Mouse (Mus musculus): ENCODE data around the gene Crabp1.

Crabp1 gene

DNA sequence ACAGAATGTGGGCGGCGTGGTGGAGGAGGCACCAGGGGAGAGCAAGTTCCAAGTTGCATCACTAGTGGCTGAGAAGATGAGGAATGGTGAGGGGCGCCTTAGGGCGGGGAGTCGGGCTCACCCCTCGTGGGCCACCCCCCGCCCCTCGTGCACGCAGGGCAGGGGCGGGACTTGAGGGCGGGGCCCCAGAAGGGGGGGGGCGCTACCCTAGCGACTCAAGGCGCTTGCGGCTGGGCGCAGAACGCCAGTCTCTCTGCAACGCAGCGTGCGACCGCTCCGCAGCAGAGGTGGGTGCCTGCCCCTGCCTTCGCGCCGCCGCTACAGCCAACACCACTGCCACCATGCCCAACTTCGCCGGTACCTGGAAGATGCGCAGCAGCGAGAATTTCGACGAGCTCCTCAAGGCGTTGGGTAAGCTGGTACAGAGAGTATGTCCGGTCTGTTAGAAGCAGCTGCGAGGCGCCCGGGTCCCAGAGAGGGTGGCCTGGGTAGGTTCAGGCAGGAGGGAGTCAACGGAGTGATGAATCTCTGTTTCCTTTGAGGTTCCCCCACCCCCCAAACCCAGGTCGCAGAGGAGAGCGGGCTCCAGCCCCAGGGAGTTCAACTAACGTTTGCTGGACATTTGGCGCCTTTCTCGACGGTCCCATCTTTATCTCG, at the start of gene Crabp1:
Gene Crabp1, plus strand, starts transcription at position 188 of the 657 bp plus-strand sequence.
- no peak for DNase-seq

- no peak for DNase-seq
Measured at GRCm38 (mm10) chr9:54715776-54716175, 48.8 kb upstream of the Crabp1 start.

- DNase-seq: no peak
Measured at GRCm38 (mm10) chr9:54717527-54717926, 47.0 kb upstream of the Crabp1 start.

DNA sequence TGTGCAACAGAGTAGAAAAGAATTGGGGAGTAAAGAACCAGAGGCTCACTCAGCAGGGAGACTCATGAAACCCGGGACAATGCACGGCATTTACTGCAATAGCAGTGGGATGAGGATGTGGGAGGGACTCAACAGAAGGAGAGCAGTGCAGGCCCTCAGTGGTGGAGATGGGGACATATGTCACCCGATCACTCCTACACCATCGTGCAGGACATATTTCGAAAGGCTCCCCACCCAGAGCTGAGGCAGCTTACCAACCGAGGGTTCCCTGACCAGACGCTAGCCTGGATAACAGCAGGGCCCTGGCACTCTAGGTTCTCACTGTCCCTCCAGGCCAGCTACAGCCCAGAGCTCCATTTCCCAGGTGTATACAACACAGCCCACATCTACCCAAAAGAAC, 42.4 kb upstream of the Crabp1 start:
- no peak for DNase-seq

DNA sequence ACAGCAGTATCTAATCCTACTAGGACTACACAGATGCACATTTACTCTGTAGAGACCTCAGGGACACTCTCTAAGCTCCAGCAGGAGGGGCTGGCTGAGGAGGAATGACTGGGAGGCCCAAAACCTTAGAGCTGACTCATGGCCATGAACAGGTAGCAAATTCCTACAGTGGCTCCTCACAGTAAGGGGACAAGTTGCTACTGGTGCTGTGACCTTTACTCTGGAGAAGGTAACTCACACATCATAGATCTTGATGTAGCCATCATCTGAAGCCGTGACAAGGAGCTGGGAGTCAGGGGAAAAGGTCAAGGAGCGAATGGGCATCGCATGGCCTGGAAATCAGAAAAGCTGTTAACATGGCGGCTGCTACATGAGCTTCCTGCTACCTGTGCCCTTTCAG, 42.0 kb upstream of the Crabp1 start:
- DNase-seq: no peak

DNA sequence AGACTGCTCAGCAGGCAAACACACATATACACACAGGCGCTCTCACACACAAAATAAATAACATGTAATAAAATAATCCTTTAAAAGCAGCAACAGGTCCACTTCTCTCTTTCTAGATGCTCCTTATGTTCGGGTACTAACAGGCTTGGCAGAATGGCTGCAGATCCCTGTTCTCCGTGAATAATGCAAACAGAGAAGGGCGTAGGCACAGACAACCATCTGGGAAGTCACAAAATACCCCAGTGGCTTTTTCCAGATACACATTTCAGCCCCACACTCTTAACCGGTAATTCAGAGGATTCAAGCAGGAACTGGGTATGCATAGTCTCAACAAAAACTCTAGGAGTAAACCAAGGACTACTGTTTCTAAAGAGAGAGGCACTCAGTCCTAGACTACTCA, 38.2 kb upstream of the Crabp1 start:
- DNase-seq: no peak

DNA sequence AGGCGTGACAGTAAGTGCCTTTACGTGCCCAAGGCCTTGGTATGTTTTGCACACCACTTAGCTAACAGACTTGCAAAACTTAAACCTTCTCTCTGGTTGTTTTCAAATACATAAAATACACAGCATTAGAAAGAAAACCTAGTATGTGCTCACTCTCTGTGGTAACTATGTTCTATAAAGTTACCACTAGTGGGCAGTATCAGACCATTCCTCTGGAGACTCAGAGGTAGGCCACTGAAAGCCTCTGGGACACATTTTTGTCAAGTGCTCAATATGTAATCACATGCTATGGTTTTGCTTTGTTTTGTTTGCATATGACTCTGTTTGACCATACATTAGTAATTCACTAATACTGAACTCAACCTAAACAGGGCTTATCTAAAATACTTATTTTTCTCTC, 32.4 kb upstream of the Crabp1 start:
- DNase-seq: peak; percentile 15 to 30

DNA sequence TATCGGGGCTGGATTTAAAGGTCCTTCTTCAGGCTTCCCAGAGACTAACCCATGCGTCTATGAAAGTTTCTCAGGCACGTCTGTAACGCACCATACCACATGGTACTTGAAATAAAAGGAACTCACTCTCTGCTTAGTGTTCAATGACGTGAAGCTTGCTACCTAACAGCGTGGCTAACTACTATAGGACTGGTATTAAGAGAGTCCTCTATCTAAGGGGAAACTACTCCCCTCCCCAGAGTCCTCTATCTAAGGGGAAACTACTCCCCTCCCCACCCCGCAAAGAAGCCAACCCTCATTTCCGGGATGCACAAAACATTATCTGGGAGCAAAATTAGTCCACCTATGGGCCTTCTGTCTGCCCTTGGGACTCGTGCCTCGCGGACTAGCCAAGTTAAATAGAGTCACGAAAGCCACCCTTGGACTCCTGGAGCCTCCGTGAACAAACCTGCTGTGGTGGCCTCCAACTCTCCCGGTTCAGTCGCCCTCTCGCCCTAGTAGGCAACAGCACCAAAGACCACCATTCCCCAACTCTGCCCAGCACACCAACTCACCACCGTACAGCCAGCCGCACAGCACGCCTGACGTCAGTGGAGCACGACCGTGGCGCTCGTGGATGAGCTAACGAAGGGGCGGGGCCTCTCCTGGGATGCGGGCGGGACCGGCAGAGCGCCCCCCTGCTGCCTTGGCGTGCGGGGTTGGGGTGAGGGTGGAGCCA, 30.5 kb upstream of the Crabp1 start, which contains the start of gene Wdr61:
Gene Wdr61, minus strand, starts transcription at position 599 of the 718 bp plus-strand sequence.
- DNase-seq: peak; percentile 99

- no peak for DNase-seq
Measured at GRCm38 (mm10) chr9:54734639-54735252, 29.8 kb upstream of the Crabp1 start.

DNA sequence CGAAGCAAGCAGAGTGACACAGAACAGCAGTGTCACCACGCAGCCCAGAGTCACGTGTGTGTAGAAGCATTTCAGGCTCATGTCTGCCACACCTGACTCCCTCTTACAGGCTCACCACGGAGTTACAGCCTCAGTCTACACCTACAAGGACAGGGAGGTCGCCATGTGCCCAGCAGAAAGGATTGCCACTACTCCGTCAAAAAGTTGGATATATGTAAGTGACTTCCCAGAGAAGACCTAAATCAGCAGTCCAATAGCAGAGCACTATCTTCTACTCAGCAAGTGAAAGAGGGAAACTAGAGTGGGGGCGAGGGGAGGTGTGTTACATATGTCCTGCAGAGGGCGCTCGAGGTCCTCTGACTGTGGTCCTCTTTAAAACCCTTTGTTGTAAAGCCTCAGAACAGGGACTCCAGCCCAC, 28.3 kb upstream of the Crabp1 start:
- peak; percentile 72 to 75 for DNase-seq

- DNase-seq: no peak
Measured at GRCm38 (mm10) chr9:54738376-54738775, 26.2 kb upstream of the Crabp1 start.

DNA sequence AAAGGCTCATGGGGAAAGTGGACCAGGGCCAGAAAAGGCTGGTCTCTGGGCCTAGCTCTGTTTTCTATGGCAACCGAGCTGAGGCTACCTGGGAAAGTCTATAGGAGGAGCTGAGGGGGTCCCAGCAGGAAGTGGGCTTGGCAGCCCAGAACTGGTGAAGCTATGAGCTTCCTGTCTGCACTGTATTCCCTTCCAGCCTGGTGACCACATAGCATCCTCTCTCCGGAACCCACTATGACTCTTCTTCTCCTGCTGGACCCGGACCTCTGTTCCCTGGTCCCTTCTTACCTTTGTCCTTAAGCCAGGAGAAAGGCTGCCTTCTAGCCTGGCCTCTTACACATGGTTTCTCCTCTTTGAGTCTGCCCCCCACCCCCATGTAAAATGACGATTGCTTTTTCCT, 20.7 kb upstream of the Crabp1 start:
- DNase-seq: no peak

GRCm38 (mm10) chr9:54745740-54746370, 18.7 kb upstream of the Crabp1 start:
- DNase-seq: no peak

DNA sequence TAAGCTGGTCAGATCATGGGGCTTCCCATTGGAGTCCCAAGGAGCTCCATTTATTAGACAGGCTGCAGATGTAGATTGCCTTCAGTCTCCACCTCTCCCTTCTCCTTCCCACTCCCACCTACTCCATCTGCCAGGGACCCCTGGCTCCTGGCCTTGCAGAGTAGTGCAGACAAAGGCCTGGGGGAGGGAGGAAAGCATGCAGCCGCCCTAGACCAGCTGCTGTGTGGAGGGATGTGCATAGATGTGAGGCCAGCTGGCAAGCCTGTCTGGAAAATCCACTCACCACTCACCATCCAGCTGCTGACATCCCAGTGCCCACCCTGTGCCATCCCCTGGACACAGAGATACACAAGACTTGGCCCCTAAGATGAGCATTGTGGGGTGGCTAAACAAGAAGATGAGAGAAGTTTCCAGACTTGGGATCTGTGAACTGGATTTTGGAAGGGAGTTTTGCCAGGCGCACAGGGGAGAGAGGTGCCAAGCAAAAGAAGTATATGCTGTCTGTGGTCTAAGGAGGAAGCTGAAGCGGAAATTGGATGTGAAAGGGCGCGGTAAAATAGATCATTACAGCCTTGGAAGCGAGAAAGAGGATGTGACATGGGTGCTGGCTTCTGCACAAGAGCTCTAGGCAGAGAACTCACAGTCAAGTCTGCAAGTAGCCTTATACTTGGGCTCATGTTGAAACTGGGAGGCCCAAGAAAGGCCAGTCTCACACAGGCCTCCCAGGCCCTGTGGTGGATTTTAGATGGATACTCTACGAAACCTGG, 14.2 kb upstream of the Crabp1 start:
- DNase-seq: no peak

DNA sequence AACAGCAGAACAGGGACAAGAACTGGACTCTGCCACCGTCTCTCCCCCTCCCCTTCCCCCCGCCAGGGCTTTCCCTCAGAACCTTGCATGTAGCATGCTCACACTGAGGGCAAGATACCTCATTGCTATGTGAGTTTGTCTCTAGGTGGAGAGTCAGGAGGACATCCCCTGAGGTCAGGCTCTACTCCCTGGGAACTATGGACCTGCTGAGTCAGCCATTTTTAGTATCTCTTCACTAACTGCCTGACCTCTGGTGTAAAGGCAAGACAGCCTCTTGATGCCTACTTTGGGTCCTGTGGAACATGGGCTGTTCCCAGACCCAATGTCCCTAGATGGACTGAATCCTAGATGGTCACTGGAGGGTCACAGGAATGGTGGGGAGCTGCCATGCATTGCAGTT, 12.9 kb upstream of the Crabp1 start:
- no peak for DNase-seq

DNA sequence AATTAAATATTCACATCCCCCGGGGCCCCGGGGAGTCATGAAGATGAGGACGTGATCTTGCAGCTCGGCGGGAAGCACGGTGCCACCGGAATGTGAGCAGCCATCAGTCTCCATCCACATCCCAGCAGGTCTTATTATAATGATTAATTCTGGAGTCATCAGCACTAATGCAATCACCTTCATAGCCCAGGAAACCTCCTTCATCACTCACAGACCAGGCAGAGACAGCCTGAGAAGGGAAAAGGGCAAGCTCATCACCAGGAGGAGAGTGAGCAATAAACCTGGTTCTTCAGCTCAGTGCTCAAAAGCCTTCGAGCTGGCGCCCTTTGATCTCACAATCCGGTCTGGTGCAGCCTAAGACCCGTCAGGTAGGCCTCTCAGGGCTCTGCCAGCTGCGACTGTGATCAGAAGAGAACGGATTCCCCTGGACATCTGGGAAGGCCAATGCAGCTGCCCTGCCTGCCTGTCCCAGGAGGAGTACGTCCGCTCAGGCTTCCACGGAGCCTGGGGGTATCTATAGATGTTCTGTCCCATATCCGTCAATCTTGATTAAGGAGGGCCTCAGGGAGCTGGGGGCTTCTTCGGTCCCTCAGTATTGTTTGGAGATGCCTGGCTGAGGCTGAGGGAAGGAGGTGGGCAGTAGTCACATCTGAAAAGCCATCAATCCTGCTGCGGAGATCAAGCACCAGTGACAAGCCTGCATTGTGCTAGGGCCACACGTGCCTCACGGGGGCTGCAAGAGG, 12.2 kb upstream of the Crabp1 start:
- DNase-seq: no peak

DNA sequence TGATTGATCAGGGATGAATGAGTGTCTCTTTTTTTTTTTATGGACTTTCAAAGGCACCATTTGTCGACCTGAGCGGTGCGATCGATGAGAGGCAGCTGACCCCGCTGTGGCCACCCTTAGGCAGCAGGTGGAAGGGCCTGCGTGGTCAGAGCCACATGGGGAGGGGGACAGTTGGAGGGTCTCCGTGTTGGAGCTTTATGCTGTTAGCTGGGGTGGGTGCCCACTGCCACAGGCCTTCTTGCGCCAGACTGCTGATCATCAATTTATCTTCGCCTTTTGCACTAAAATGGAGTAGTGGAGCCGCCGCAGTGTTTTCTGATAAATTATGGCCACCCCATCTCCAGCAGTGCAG, 11.6 kb upstream of the Crabp1 start:
- no peak for DNase-seq

DNA sequence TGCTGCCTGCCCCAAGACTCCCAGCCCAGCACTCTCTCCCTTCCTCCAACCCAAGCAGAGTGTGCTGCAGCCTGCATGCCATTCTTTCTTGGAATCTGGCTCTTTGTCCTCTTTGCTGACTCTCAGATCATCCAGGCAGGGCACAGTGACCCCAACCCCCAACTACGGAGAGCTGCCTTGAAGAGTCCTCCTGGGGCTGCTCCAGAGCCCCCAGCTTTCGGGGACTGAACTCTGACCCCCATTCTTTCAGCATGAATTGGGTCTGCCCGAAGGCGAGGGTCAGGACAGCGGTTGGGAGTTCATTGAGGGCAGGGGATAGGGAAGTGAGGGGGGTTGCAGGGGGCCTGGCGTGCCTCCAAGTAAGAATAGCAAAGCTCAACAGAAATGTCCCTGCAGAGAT, 5.0 kb upstream of the Crabp1 start:
- no peak for DNase-seq

DNA sequence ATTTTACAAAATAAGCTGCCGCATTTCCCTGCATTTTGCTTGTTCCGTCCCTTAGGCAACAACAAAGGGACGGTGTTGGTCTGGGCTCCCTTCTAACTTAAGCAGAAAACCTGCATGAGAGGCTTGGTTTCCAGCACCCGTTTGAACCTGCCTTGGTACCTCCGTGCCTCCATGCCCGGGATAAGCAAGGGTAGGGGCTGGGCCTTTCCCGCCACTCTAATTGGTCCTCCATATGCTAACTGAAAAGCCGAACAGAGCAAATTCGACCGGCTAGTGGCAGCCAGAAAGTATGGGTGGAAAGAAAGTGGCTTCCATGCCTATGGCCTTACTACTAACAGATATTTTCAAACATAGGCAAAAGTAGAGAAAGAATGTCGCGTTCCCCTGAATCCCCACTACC, 457 bp upstream of the Crabp1 start:
- DNase-seq: no peak

DNA sequence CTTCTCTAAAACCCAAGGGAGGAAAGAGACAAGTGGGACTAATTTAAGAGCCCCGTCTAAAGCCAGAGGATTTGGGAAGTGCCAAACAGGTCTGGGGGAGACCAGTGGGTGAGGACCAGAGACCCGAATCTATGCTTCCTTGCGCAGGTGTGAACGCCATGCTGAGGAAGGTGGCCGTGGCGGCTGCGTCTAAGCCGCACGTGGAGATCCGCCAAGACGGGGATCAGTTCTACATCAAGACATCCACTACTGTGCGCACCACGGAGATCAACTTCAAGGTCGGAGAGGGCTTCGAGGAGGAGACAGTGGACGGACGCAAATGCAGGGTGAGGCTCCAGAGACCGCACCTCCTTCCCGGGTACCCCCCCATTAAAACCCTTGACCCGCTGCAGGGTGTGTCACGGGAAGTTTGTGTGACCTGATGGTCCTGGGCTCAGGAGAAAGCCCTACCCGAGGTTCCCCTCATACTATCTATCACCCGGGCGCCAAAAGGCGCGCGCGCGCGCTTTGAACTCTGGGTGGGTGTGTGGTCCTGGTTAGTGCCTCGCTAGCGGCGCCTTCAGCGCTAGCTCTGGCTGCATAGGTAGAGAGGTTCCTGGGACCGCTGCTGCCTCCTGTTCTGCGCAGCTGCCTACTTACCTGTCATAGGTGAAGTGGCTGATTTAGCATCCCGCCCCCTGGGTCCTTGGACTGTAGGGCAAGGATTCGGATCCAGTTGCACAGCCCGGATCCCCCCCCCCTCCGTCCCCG, 963 bp downstream of the Crabp1 start:
- no peak for DNase-seq

DNA sequence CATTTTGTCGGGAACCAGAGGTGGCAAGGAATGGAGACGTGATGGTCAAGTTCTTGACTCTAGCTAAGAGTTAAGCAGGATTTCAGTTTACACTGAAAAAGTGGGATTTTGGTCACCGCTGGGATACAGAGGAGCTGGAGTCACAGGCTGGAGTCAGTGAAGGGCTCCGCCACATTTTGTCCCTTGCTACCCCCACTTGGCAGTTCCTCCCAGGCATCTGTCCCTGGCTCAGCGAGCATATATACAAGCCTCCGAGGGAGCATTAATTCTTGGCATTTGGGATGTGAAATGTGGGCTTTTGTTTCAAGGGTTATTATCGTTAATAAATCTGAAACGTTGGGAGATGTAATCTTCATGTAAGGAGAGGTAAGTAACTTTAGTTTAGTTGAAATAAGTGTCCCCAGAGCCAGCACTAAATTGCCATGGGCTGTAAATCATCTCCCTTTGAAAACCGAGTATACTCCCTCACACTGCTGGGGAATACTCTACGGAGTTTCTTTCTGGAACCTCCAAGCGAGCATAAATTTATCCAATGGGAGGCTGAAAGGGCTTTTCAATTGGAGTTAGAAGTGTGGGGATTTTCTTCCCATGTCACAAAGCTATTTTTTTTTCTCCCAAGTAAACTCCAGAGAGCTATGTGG, 5.7 kb downstream of the Crabp1 start:
- DNase-seq: no peak

Measured in B cell, adult 2 months (primary cell).